Mouse (Mus musculus): ENCODE results near the gene Laptm5.

DNA sequence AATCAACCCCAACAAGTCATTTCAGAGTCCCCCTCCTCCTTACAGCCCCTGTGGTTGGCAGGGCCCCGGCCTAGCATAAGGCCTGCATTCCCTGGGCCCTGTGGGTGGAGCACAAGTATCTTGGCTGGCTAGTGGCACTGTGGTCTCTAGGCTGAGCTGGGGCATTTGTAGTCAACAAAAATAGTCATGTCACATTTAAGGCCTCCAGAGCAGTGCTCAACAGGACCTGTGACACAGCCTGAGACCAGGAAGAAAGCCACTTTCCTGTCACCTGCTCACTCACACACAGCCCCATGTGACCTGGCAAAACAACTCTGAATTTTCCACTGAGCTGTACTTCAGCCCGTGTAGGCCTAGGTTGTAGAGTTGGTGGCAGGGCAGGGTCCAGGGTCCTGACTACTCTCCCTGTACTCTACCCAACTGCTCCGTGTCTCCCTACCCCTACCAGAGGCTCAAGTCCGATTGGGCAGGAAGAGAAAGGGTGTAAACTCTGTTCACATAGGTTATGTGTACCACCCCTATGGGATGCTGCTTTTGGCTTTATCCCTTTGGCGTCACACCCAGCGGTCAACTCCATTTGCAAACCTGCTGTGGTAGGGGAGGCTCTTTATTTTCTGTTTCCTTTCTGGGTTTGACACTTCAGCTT, 13.0 kb upstream of the Laptm5 start:
- TF ChIP-seq POLR2A (IDR thresholded peaks at IDR 0.05; ENCODE audit: control insufficient read depth, extremely low read depth, insufficient read depth, low read length, poor library complexity) = no peak
- TF ChIP-seq CTCF (IDR thresholded peaks at IDR 0.05; ENCODE audit: borderline replicate concordance, control insufficient read depth, extremely low read depth, insufficient read depth, low read length, poor library complexity) = no peak

All from thymus, adult 2 months (tissue).